8 mouse cellular contexts compared by ENCODE assay signal in genomic region chr11:88114871-88115301, GRCm38 (mm10). TPM values are rescaled to one million over a fixed set of nuclear protein-coding genes. Genes with fewer than 3 reads are reported as not detected.
A peak's percentile ranks its signal among the peaks of the same experiment; 100 is the strongest.
DNase-seq lines count a peak whose midpoint lies in the region; ATAC-seq and TF ChIP-seq lines count a peak whose summit lies in the region.

No protein-coding gene starts in this region.

- no peak overlapping the region for H3K9ac ChIP-seq in forebrain, embryonic 12.5 days
- H3K9ac ChIP-seq in midbrain, embryonic 15.5 days = no peak overlapping the region; the same call in 1 of the 2 replicates

- no peaks in the 10 kb centered on the region for H3K36me3 ChIP-seq in forebrain, embryonic 12.5 days (replicated peaks)
- no peaks in the 10 kb centered on the region for H3K36me3 ChIP-seq in midbrain, embryonic 15.5 days (replicated peaks)

- peaks cover 70% of the 10 kb centered on the region for H3K4me1 ChIP-seq in forebrain, embryonic 12.5 days
- H3K4me1 ChIP-seq in midbrain, embryonic 15.5 days = peaks cover 62% of the 10 kb centered on the region

- no peak for ATAC-seq in forebrain, embryonic 12.5 days (ENCODE audit: low FRiP score)
- ATAC-seq in midbrain, embryonic 15.5 days (replicated peaks) = no peak
- ATAC-seq in erythroblast, adult 5-6 weeks (replicated peaks; ENCODE audit: low FRiP score, poor library complexity, severe bottlenecking) = no peak

- intact Hi-C loops in heart, postnatal 36 days (cut with DNase I) = loop anchor here (1.0 to 5.0 kb wide), 2 partner anchors 47 to 67 kb away; partner anchors contain the start of gene Vezf1
- intact Hi-C loops in left cerebral cortex, adult 2 months (cut with DNase I) = no loop called here

- no peaks in the 10 kb centered on the region for H3K9me3 ChIP-seq in forebrain, embryonic 12.5 days
- no peaks in the 10 kb centered on the region for H3K9me3 ChIP-seq in midbrain, embryonic 15.5 days

- H3K27ac ChIP-seq in forebrain, embryonic 12.5 days = peak overlapping the region; percentile 65
- H3K27ac ChIP-seq in midbrain, embryonic 15.5 days = peak overlapping the region; percentile 13; the same call in 1 of the 2 replicates
- H3K27ac ChIP-seq in left cerebral cortex, adult 2 months = no peak overlapping the region

- 59% methylated on average over 8 of the region's 8 CpGs for WGBS in forebrain, embryonic 12.5 days
- 21% methylated on average over 8 of the region's 8 CpGs for WGBS in midbrain, embryonic 15.5 days

- H3K4me2 ChIP-seq in forebrain, embryonic 12.5 days = no peak overlapping the region
- no peak overlapping the region for H3K4me2 ChIP-seq in midbrain, embryonic 15.5 days

- no peak overlapping the region for H3K4me3 ChIP-seq in forebrain, embryonic 12.5 days (replicated peaks)
- H3K4me3 ChIP-seq in midbrain, embryonic 15.5 days = no peak overlapping the region
- no peak overlapping the region for H3K4me3 ChIP-seq in left cerebral cortex, adult 2 months

- DNase-seq in cerebellum, postnatal 10 days = peak; percentile 51 to 58
- no peak for DNase-seq in cerebellum, adult 18-20 months
- DNase-seq in heart, postnatal 36 days = peak; percentile 65 to 70
- peak; percentile 67 to 78 for DNase-seq in kidney, postnatal 4 days
- DNase-seq in left cerebral cortex, adult 2 months (ENCODE audit: extremely low spot score in 1 of 2, low spot score in 2 of 2) = no peak

- no peaks in the 10 kb centered on the region for H3K27me3 ChIP-seq in forebrain, embryonic 12.5 days
- no peaks in the 10 kb centered on the region for H3K27me3 ChIP-seq in midbrain, embryonic 15.5 days (replicated peaks)

- no peak for TF ChIP-seq CTCF in left cerebral cortex, adult 2 months (IDR thresholded peaks at IDR 0.05)

RNA-seq across cellular contexts. Expression of gene Cuedc1, which starts 17.0 kb away (rescaled TPM):
- 41.1 and 42.5 TPM in 2 replicates for polyA plus RNA-seq in forebrain, embryonic 12.5 days (2016; fragmentation: Nextera tagmentation; extraction: Ambion mirVana)
- total RNA-seq in heart, postnatal 36 days (2021) = 10 to 100 TPM; 47.9 to 54.2 TPM
- polyA plus RNA-seq in midbrain, embryonic 15.5 days (2015; fragmentation: Nextera tagmentation; extraction: Ambion mirVana) = 50.2 and 54.6 TPM in 2 replicates
- 2.7 TPM in 1 of 2 replicates, not detected in the other for total RNA-seq in erythroblast, adult 5-6 weeks (2015; ENCODE audit: low replicate concordance)
- 0.98 TPM in 1 of 2 replicates, not detected in the other for total RNA-seq in erythroblast, adult 5-6 weeks (2017; ENCODE audit: low replicate concordance)
- total RNA-seq in left cerebral cortex, adult 2 months (2021) = 10 to 100 TPM; 31.4 to 31.7 TPM

RNA-seq across cellular contexts. Expression of gene Vezf1, which starts 46.8 kb away (rescaled TPM):
- polyA plus RNA-seq in forebrain, embryonic 12.5 days (2016; fragmentation: Nextera tagmentation; extraction: Ambion mirVana) = 84.8 and 91.5 TPM in 2 replicates
- 10 to 100 TPM; 45.0 to 46.7 TPM for total RNA-seq in heart, postnatal 36 days (2021)
- 50.6 and 52.2 TPM in 2 replicates for polyA plus RNA-seq in midbrain, embryonic 15.5 days (2015; fragmentation: Nextera tagmentation; extraction: Ambion mirVana)
- total RNA-seq in erythroblast, adult 5-6 weeks (2015; ENCODE audit: low replicate concordance) = 15.8 and 23.4 TPM in 2 replicates
- 7.9 and 11.7 TPM in 2 replicates for total RNA-seq in erythroblast, adult 5-6 weeks (2017; ENCODE audit: low replicate concordance)
- total RNA-seq in left cerebral cortex, adult 2 months (2021) = 10 to 100 TPM; 27.8 to 28.3 TPM

Comparison
In these comparisons a context has a peak if more than half of its experiments do, and no peak if none do; other contexts are left out.
1. DNase-seq: peak in cerebellum, postnatal 10 days (2 of 2), heart, postnatal 36 days (2 of 2) and kidney, postnatal 4 days (2 of 2); none in cerebellum, adult 18-20 months (0 of 2) and left cerebral cortex, adult 2 months (0 of 2).
2. RNA of gene Cuedc1, which starts 17.0 kb away (total RNA-seq): 47.9 to 54.2 TPM in heart, postnatal 36 days and 31.4 to 31.7 TPM in left cerebral cortex, adult 2 months; 0.98 to 2.7 TPM in erythroblast, adult 5-6 weeks; every median in the first group is over 4 times any median in the second.